Mouse (Mus musculus) ES-Bruce4 (cell line): ENCODE measurements around the gene Tmod2.

Source experiments
- EP300 ChIP-seq: IDR thresholded peaks from 2 replicates; pipeline ENCODE4 v1.6.1; 2011; ENCODE audit warnings: low read depth, low read length; ENCODE audit not compliant: insufficient read depth
- POLR2A ChIP-seq: IDR thresholded peaks from one replicate; pipeline ENCODE4 v1.8.1; 2011; ENCODE audit warnings: low read length; ENCODE audit not compliant: insufficient read depth

DNA sequence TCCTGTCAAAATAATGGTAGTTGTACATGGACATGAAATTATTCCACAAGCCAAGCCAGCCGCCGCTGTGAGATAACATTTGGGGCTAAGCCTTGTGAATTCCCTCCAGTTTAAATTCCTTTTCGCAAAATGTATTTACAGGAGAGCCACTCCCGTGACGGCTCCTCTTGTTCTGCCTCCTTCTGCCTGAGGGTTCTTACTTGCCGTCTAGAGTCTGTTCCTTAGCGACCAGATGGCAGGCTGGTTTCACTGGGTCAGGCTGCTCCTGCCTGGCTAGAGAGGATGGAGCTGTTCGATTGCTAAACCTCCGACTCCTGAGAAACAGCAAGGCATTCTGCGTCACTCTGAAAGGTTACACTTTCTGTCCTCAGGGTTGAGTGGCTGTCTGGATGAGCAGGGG lies 21.0 kb upstream of the Tmod2 start:
- TF ChIP-seq POLR2A: no peak
- no peak for TF ChIP-seq EP300
